Mouse (Mus musculus) layer of hippocampus, postnatal 10 days (tissue): ENCODE results near the gene Etfb. TPM values are rescaled to one million over a fixed set of nuclear protein-coding genes. Genes with fewer than 3 reads are reported as not detected.
A peak's percentile ranks its signal among the peaks of the same experiment; 100 is the strongest.

Experiments used
- DNase-seq, 2 experiments: peaks; one replicate each; pipeline ENCODE4 v3.0.0; 2021; ENCODE audit warnings: low spot score in 2 of 2
- total RNA-seq, 2 experiments: library from RNA; stranded (reverse); gene quantifications; 2 replicates each; pipeline ENCODE4 v1.2.3; 2021

Etfb gene
- total RNA-seq, 2 experiments from 2014 or later, result 61.8 to 68.0 TPM

GRCm38 (mm10) chr7:43448246-43448645, 4.4 kb downstream of the Etfb start:
- DNase-seq, result no peak

- no peak for DNase-seq
Measured at GRCm38 (mm10) chr7:43449811-43450210, 5.9 kb downstream of the Etfb start.

- DNase-seq, result no peak
Measured at GRCm38 (mm10) chr7:43451726-43452125, 7.8 kb downstream of the Etfb start.

- peak; percentile 44 to 48 for DNase-seq
Measured at GRCm38 (mm10) chr7:43452609-43453008, 8.7 kb downstream of the Etfb start.

GRCm38 (mm10) chr7:43453599-43454355, 9.9 kb downstream of the Etfb start:
- no peak for DNase-seq

- DNase-seq, result no peak
Measured at GRCm38 (mm10) chr7:43454371-43454770, 10.5 kb downstream of the Etfb start.

GRCm38 (mm10) chr7:43462851-43463250, 19.0 kb downstream of the Etfb start, which contains the start of gene Vsig10l:
TSS of gene Vsig10l (plus strand) at chr7:43463151.
- no peak for DNase-seq

GRCm38 (mm10) chr7:43463976-43464375, 20.1 kb downstream of the Etfb start:
- DNase-seq, result no peak

- peak in 1 of 2 experiments; percentile 34 for DNase-seq
Measured at GRCm38 (mm10) chr7:43464864-43465343, 21.0 kb downstream of the Etfb start.

- peak; percentile 82 to 85 for DNase-seq
Measured at GRCm38 (mm10) chr7:43465344-43466098, 21.6 kb downstream of the Etfb start.

- DNase-seq, result peak; percentile 83 to 87
Measured at GRCm38 (mm10) chr7:43466099-43466694, 22.3 kb downstream of the Etfb start.

- DNase-seq, result peak; percentile 44 to 59
Measured at GRCm38 (mm10) chr7:43470373-43470772, 26.5 kb downstream of the Etfb start.

GRCm38 (mm10) chr7:43475706-43476105, 31.8 kb downstream of the Etfb start:
- no peak for DNase-seq

GRCm38 (mm10) chr7:43476376-43476775, 32.5 kb downstream of the Etfb start:
- DNase-seq, result no peak

- DNase-seq, result no peak
Measured at GRCm38 (mm10) chr7:43481191-43481590, 37.3 kb downstream of the Etfb start.

GRCm38 (mm10) chr7:43482090-43482716, 38.3 kb downstream of the Etfb start:
- peak; percentile 58 to 64 for DNase-seq

GRCm38 (mm10) chr7:43483236-43483635, 39.4 kb downstream of the Etfb start:
- DNase-seq, result no peak

- no peak for DNase-seq
Measured at GRCm38 (mm10) chr7:43488646-43489045, 44.8 kb downstream of the Etfb start.

- peak; percentile 37 to 55 for DNase-seq
Measured at GRCm38 (mm10) chr7:43489631-43490125, 45.8 kb downstream of the Etfb start, which contains the start of gene Iglon5. TSS of gene Iglon5 (minus strand) at chr7:43490075.

- DNase-seq, result peak; percentile 78 to 83
Measured at GRCm38 (mm10) chr7:43490182-43490584, 46.3 kb downstream of the Etfb start.

- DNase-seq, result no peak
Measured at GRCm38 (mm10) chr7:43490861-43491260, 47.0 kb downstream of the Etfb start.
